Mouse (Mus musculus) MEL (cell line): ENCODE data around the gene Slc8a1. TPM values are rescaled to one million over a fixed set of nuclear protein-coding genes. Genes with fewer than 3 reads are reported as not detected.

ENCODE experiments used
- DNase-seq: peaks from one replicate; pipeline ENCODE4 v3.0.0; 2011; ENCODE audit warnings: low read depth, low spot score
- H3K27ac ChIP-seq: 2 replicates; pipeline ENCODE4 v1.5.1; 2012; ENCODE audit warnings: low read depth, mild to moderate bottlenecking, control low read depth, low read length, moderate library complexity; ENCODE audit not compliant: control insufficient read depth
- H3K27me3 ChIP-seq, 2 experiments: fragments of 150-350 bp in 1 of 2; sonication (generic) in 1 of 2; 2 replicates each; pipeline ENCODE4 v1.6.1; 2012; ENCODE audit warnings: low read length in 2 of 2, mild to moderate bottlenecking in 2 of 2, improper control_type of control experiment in 1 of 2, moderate library complexity in 1 of 2; ENCODE audit not compliant: insufficient read depth in 2 of 2, control insufficient read depth in 1 of 2
- H3K36me3 ChIP-seq, 2 experiments: 2 replicates each; pipeline ENCODE4 v1.6.1; 2012 to 2014; ENCODE audit warnings: low read length in 2 of 2, improper control_type of control experiment in 1 of 2, inconsistent platforms in 1 of 2, mild to moderate bottlenecking in 1 of 2; ENCODE audit not compliant: insufficient read depth in 2 of 2, control insufficient read depth in 1 of 2
- H3K4me1 ChIP-seq, 2 experiments: fragments of 150-350 bp in 1 of 2; sonication (generic) in 1 of 2; 2 replicates each; pipeline ENCODE4 v1.6.1; 2012; ENCODE audit warnings: low read length in 2 of 2, improper control_type of control experiment in 1 of 2, mild to moderate bottlenecking in 1 of 2; ENCODE audit not compliant: insufficient read depth in 2 of 2, control insufficient read depth in 1 of 2
- H3K4me3 ChIP-seq, 2 experiments: fragments of 150-350 bp in 1 of 2; sonication (generic) in 1 of 2; 2 replicates each; pipeline ENCODE4 v1.5.1; 2012; ENCODE audit warnings: low read depth in 2 of 2, low read length in 2 of 2, mild to moderate bottlenecking in 2 of 2, moderate library complexity in 2 of 2, control low read depth in 1 of 2, improper control_type of control experiment in 1 of 2; ENCODE audit not compliant: control insufficient read depth in 1 of 2, insufficient read depth in 1 of 2
- H3K79me2 ChIP-seq: 2 replicates; pipeline ENCODE4 v1.6.1; 2012; ENCODE audit warnings: mild to moderate bottlenecking, low read length, moderate library complexity; ENCODE audit not compliant: control insufficient read depth, poor library complexity, insufficient read depth
- H3K9ac ChIP-seq: 2 replicates; pipeline ENCODE4 v1.6.1; 2012; ENCODE audit warnings: low read depth, mild to moderate bottlenecking, control low read depth, low read length, moderate library complexity; ENCODE audit not compliant: control insufficient read depth, poor library complexity, severe bottlenecking
- H3K9me3 ChIP-seq: fragments of 150-350 bp; sonication (generic); replicated peaks from 2 replicates; pipeline ENCODE4 v1.6.1; 2012; ENCODE audit warnings: mild to moderate bottlenecking, low read length, improper control_type of control experiment, moderate library complexity; ENCODE audit not compliant: insufficient read depth
- BHLHE40 ChIP-seq: IDR thresholded peaks from 2 replicates; pipeline ENCODE4 v1.6.1; 2012; ENCODE audit warnings: low read depth, mild to moderate bottlenecking, inconsistent platforms, low read length, improper control_type of control experiment, borderline replicate concordance
- CTCF ChIP-seq, 3 experiments: IDR thresholded peaks in 2 of 3; conservative IDR thresholded peaks in 1 of 3; 2 replicates each; pipeline ENCODE4 v1.5.1; 2011 to 2012; ENCODE audit warnings: low read length in 3 of 3, low read depth in 2 of 3, mild to moderate bottlenecking in 2 of 3, improper control_type of control experiment in 1 of 3, inconsistent platforms in 1 of 3, mixed read lengths in 1 of 3, moderate library complexity in 1 of 3; ENCODE audit not compliant: control insufficient read depth in 1 of 3, insufficient read depth in 1 of 3, poor library complexity in 1 of 3, severe bottlenecking in 1 of 3
- EP300 ChIP-seq, 2 experiments: IDR thresholded peaks; 2 replicates each; pipeline ENCODE4 v1.6.1; 2011; ENCODE audit warnings: improper control_type of control experiment in 2 of 2, low read length in 2 of 2, low read depth in 1 of 2, mild to moderate bottlenecking in 1 of 2
- ETS1 ChIP-seq: IDR thresholded peaks from 2 replicates; pipeline ENCODE4 v1.6.1; 2012; ENCODE audit warnings: low read depth, mild to moderate bottlenecking, inconsistent platforms, low read length, improper control_type of control experiment, moderate library complexity
- GABPA ChIP-seq: IDR thresholded peaks from 2 replicates; pipeline ENCODE4 v1.6.1; 2012; ENCODE audit warnings: low read depth, mild to moderate bottlenecking, inconsistent platforms, low read length, improper control_type of control experiment, moderate library complexity
- HCFC1 ChIP-seq: IDR thresholded peaks from 2 replicates; pipeline ENCODE4 v1.6.1; 2012; ENCODE audit warnings: low read depth, mild to moderate bottlenecking, inconsistent platforms, low read length, improper control_type of control experiment, moderate library complexity
- KAT2A ChIP-seq: conservative IDR thresholded peaks from 2 replicates; pipeline ENCODE4 v1.6.1; 2012; ENCODE audit warnings: low read depth, low read length, improper control_type of control experiment, inconsistent platforms
- MEF2A ChIP-seq: IDR thresholded peaks from 2 replicates; pipeline ENCODE4 v1.6.1; 2014; ENCODE audit warnings: low read depth, mild to moderate bottlenecking, inconsistent platforms, low read length, improper control_type of control experiment; ENCODE audit not compliant: poor library complexity, insufficient replicate concordance, severe bottlenecking; ENCODE audit errors: extremely low read depth
- MYC ChIP-seq: IDR thresholded peaks from 2 replicates; pipeline ENCODE4 v1.6.1; 2011; ENCODE audit warnings: low read depth, mild to moderate bottlenecking, low read length, improper control_type of control experiment, moderate library complexity
- POLR2A ChIP-seq, 2 experiments: IDR thresholded peaks; 2 replicates each; pipeline ENCODE4 v1.6.1; 2011 to 2012; ENCODE audit warnings: low read length in 2 of 2, mild to moderate bottlenecking in 2 of 2, control low read depth in 1 of 2, improper control_type of control experiment in 1 of 2, low read depth in 1 of 2, moderate library complexity in 1 of 2; ENCODE audit not compliant: control insufficient read depth in 1 of 2, insufficient read depth in 1 of 2, poor library complexity in 1 of 2
- POLR2AphosphoS5 ChIP-seq: IDR thresholded peaks from 2 replicates; pipeline ENCODE4 v1.6.1; 2012; ENCODE audit warnings: low read depth, borderline replicate concordance, mild to moderate bottlenecking, inconsistent platforms, low read length, moderate library complexity, mixed read lengths
- RAD21 ChIP-seq: IDR thresholded peaks from 2 replicates; pipeline ENCODE4 v1.6.1; 2011; ENCODE audit warnings: mild to moderate bottlenecking, low read depth, low read length, improper control_type of control experiment
- RCOR1 ChIP-seq: IDR thresholded peaks from 2 replicates; pipeline ENCODE4 v1.6.1; 2012; ENCODE audit warnings: low read depth, mild to moderate bottlenecking, inconsistent platforms, low read length, improper control_type of control experiment
- SIN3A ChIP-seq: IDR thresholded peaks from 2 replicates; pipeline ENCODE4 v1.6.1; 2012; ENCODE audit warnings: low read length, improper control_type of control experiment, inconsistent platforms
- SMC3 ChIP-seq: IDR thresholded peaks from 2 replicates; pipeline ENCODE4 v1.6.1; 2011; ENCODE audit warnings: low read depth, low read length, improper control_type of control experiment
- TAL1 ChIP-seq: IDR thresholded peaks from 2 replicates; pipeline ENCODE4 v1.6.1; 2012; ENCODE audit warnings: mild to moderate bottlenecking, inconsistent platforms, low read length, moderate library complexity, mixed read lengths
- TCF12 ChIP-seq: IDR thresholded peaks from 2 replicates; pipeline ENCODE4 v1.6.1; 2014; ENCODE audit warnings: low read depth, mild to moderate bottlenecking, inconsistent platforms, low read length, improper control_type of control experiment, moderate library complexity
- USF1 ChIP-seq: IDR thresholded peaks from 2 replicates; pipeline ENCODE4 v1.6.1; 2014; ENCODE audit warnings: low read depth, mild to moderate bottlenecking, inconsistent platforms, low read length, improper control_type of control experiment, moderate library complexity
- ZC3H11A ChIP-seq: IDR thresholded peaks from 2 replicates; pipeline ENCODE4 v1.6.1; 2012; ENCODE audit warnings: low read depth, mild to moderate bottlenecking, inconsistent platforms, low read length, improper control_type of control experiment
- ZKSCAN1 ChIP-seq: IDR thresholded peaks from 2 replicates; pipeline ENCODE4 v1.6.1; 2012; ENCODE audit warnings: low read depth, mild to moderate bottlenecking, inconsistent platforms, low read length, improper control_type of control experiment, moderate library complexity
- polyA plus RNA-seq, 2 experiments: library from polyadenylated mRNA; stranded (reverse) in 1 of 2; unstranded in 1 of 2; fragments of >175 nt in 1 of 2; fragments of >200 nt in 1 of 2; gene quantifications; 2 replicates each; pipeline versions ENCODE4 v1.2.1 to v1.2.4; 2012; ENCODE audit warnings: low replicate concordance in 2 of 2, low read depth in 1 of 2; ENCODE audit not compliant: insufficient read length in 2 of 2, insufficient read depth in 1 of 2, missing spikeins in 1 of 2
- total RNA-seq: library from RNA; depleted of rRNA; stranded (reverse); fragments of 300-350 nt; gene quantifications from 2 replicates; pipeline ENCODE4 v1.2.3, GENCODE M21; 2012

The Slc8a1 gene
- total and polyA plus RNA-seq, 3 experiments, result 0.86 to 1.0 TPM; not detected in 1

- H3K27ac ChIP-seq, result no peak overlapping the region
- H3K79me2 ChIP-seq, result peaks cover 2% of the 10 kb centered on the region; the same call in 1 of the 2 replicates
- no peaks in the 10 kb centered on the region for H3K36me3 ChIP-seq
- H3K4me1 ChIP-seq, result no peaks in the 10 kb centered on the region; a peak in 2 of 4 replicates
- TF ChIP-seq HCFC1 (no peak), ZKSCAN1 (no peak), RAD21 (no peak), TAL1 (no peak), USF1 (no peak), ZC3H11A (no peak), TCF12 (no peak), BHLHE40 (no peak), KAT2A (no peak), POLR2A (IDR thresholded peaks at IDR 0.05; ENCODE audit: control insufficient read depth in 1 of 2, insufficient read depth in 1 of 2, low read depth in 1 of 2, low read length in 2 of 2, poor library complexity in 1 of 2) (no peak), EP300 (IDR thresholded peaks at IDR 0.05; ENCODE audit: low read depth in 1 of 2, low read length in 2 of 2) (no peak), POLR2AphosphoS5 (no peak), GABPA (no peak)
- no peaks in the 10 kb centered on the region; a peak in 1 of 4 replicates for H3K27me3 ChIP-seq
- no peak overlapping the region for H3K9ac ChIP-seq
- no peak overlapping the region for H3K4me3 ChIP-seq
- no peak for DNase-seq
- no peaks in the 10 kb centered on the region for H3K9me3 ChIP-seq
Observed at GRCm38 (mm10) chr17:81668466-81668865, 69.7 kb downstream of the Slc8a1 start.

GRCm38 (mm10) chr17:81667935-81668334 is 70.2 kb downstream of the Slc8a1 start:
- TF ChIP-seq POLR2AphosphoS5 (no peak), POLR2A (IDR thresholded peaks at IDR 0.05; ENCODE audit: control insufficient read depth in 1 of 2, insufficient read depth in 1 of 2, low read depth in 1 of 2, low read length in 2 of 2, poor library complexity in 1 of 2) (no peak), RCOR1 (no peak)
- Histone ChIP-seq H3K79me2 (peaks cover 2% of the 10 kb centered on the region; the same call in 1 of the 2 replicates), H3K27ac (no peak overlapping the region), H3K27me3 (no peaks in the 10 kb centered on the region; a peak in 1 of 4 replicates), H3K9ac (no peak overlapping the region), H3K4me3 (no peak overlapping the region), H3K36me3 (no peaks in the 10 kb centered on the region), H3K9me3 (no peaks in the 10 kb centered on the region), H3K4me1 (no peaks in the 10 kb centered on the region; a peak in 2 of 4 replicates)
- no peak for DNase-seq

- TF ChIP-seq SMC3 (peak; percentile 82), ETS1 (no peak), CTCF (IDR thresholded peaks at IDR 0.05 in 2 of 3, conservative IDR thresholded peaks at IDR 0.05 in 1 of 3; ENCODE audit: control insufficient read depth in 1 of 3, insufficient read depth in 1 of 3, low read depth in 2 of 3, low read length in 3 of 3, poor library complexity in 1 of 3, severe bottlenecking in 1 of 3) (peak in 2 of 3 experiments; percentile 37 to 62; a peak in 3 of 6 replicates), SIN3A (no peak), BHLHE40 (no peak), ZC3H11A (peak; percentile 65), MYC (no peak), POLR2A (IDR thresholded peaks at IDR 0.05; ENCODE audit: control insufficient read depth in 1 of 2, insufficient read depth in 1 of 2, low read depth in 1 of 2, low read length in 2 of 2, poor library complexity in 1 of 2) (no peak), MEF2A (no peak), TCF12 (no peak), RAD21 (peak; percentile 60)
- Histone ChIP-seq H3K4me3 (no peak overlapping the region), H3K9ac (no peak overlapping the region), H3K79me2 (peaks cover 2% of the 10 kb centered on the region; the same call in 1 of the 2 replicates), H3K36me3 (no peaks in the 10 kb centered on the region), H3K4me1 (no peaks in the 10 kb centered on the region; a peak in 2 of 4 replicates), H3K27ac (no peak overlapping the region), H3K27me3 (no peaks in the 10 kb centered on the region; a peak in 1 of 4 replicates), H3K9me3 (no peaks in the 10 kb centered on the region)
- DNase-seq, result peak; percentile 43
Observed at GRCm38 (mm10) chr17:81666551-81666950, 71.6 kb downstream of the Slc8a1 start.
